Mouse (Mus musculus) left cerebral cortex, postnatal 10 days (tissue): ENCODE data around the gene Olfr92. TPM values are rescaled to one million over a fixed set of nuclear protein-coding genes. Genes with fewer than 3 reads are reported as not detected.
A peak's percentile ranks its signal among the peaks of the same experiment; 100 is the strongest.
"Not testable (repeated sequence)": the region's sequence is repeated elsewhere in the genome, so short reads cannot be mapped to it uniquely, and the experiment has no call there.

Source experiments
- DNase-seq, 2 experiments: peaks; one replicate each; pipeline ENCODE4 v3.0.0; 2021 to 2022; ENCODE audit warnings: low spot score in 2 of 2, mixed read lengths in 1 of 2; ENCODE audit errors: extremely low spot score in 1 of 2
- intact Hi-C: fragments of 180-260 bp; cut with DNase I; formaldehyde crosslinking; loops from one replicate; pipeline ENCODE4 v1.15.1; 2025
- total RNA-seq, 2 experiments: library from RNA; stranded (reverse); gene quantifications; 2 replicates each; pipeline ENCODE4 v1.2.3; 2021

Gene Olfr92
- total RNA-seq = not detected

DNA sequence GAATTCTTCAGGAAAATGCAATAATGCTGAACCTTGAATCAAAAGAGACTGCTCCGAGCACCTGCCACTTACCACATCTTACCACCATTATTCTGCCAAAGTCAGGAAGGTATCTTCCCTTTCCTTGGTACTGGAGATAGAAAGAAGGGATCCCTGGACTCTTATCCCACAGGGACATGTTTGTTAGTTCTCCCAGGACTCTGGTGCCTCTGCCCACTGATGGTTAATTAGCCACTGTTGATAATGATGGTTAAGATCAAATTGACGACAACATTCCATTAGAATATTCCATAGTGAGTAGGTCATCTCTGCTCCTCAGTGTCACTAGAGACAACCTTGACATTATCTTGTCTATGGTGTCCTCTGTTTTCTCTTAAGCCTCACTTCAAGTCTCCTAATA is at the start of gene Olfr92:
Olfr92 (minus strand) TSS at position 101 of the 400 bp plus-strand sequence.
- intact Hi-C loops = no loop called here
- DNase-seq = no peak

DNA sequence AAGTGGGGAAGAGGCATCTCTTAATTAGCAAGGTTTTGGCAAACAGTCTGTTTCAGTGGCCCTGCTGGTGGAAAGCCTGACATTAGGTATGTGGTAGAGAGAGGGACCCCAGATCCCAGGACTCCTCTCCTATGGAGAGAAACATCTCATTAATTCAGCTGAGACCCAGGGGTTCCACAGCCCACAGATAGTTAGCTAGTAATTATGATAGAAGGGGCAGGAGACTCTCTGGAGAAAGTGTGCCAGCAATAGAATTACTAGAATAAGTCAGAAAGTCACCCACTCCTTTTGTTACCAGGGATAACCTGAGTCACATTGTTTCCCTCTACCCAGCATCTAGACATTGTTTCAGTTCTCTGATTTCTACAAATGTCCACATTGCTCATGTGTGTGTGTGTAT is 41.5 kb upstream of the Olfr92 start, which contains the start of gene Olfr93:
Olfr93 (minus strand) TSS at position 101 of the 400 bp plus-strand sequence.
- no peak for DNase-seq
- intact Hi-C loops = no loop called here

DNA sequence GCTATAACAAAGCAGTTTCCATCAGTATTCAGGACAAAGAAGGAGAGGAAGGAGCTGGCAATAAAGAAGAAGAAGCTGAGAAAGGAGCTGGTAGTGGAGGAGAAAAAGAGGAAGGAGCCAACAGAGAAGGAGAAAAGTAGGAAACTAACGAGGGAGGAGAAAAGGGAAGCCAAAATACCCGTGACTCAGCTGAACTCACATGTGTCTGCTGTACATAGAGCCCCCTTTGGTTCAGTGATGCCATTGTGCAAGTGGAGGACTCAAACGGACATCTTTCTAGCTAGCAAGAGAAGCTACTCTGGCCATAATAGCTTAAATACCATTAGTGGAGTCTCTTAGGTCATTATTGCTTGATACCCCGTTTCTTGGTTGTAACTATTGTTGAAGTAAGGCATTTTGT is 11.5 kb upstream of the Olfr92 start:
- not testable (repeated sequence) for DNase-seq

DNA sequence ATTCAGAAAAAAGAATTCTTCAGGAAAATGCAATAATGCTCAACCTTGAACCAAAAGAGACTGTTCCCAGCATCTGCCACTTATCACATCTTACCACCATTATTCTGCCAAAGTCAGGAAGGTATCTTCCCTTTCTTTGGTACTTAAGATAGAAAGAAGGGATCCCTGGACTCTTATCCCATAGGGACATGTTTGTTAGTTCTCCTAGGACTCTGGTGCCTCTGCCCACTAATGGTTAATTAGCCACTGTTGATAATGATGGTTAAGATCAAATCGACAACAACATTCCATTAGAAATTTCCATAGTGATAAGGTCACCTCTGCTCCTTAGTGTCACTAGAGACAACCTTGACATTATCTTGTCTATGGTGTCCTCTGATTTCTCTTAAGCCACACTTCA is 21.7 kb downstream of the Olfr92 start, which contains the start of gene Olfr91:
Olfr91 (minus strand) TSS at position 101 of the 400 bp plus-strand sequence.
- DNase-seq = no peak
- intact Hi-C loops = no loop called here

More for the DNA sequence above, 11.5 kb upstream of the Olfr92 start:
- intact Hi-C loops = not testable (repeated sequence)

DNA sequence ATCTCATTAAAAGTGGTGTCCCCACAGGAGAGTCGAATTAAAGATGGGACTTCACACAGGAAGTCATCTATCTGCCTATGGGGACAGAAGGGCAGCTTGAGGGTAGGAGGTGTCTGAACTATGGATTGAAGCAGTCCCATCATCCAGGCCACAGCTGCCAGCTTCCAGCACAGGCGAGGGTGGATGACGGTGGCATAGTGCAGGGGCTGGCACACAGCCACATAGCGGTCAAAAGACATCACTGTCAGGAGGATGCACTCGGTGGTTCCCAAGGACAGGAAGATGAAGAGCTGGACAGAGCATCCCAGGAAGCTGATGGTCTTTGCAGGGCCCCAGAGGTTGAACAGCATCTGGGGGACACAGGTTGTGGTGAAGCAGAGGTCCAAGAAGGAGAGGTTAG is 26.6 kb downstream of the Olfr92 start:
- no peak for DNase-seq
- intact Hi-C loops = no loop called here

DNA sequence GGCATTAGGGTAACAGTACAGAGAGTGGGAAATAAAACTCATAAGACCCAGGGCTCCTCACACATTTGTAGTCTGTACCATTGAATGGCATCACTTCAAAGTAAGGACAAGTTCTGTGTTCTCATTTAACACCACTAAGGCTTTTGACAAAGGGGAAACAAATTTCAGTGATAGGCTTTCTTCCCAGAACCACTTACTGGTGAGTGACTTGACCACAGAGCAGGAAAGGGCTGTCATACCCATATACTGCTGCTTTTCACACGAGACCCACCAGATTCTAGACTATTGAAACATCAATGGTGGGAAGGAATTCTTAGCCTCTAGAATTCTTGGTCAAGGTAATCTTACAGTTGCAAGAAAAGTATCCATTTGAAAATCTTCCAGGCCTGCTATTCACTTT is 27.7 kb downstream of the Olfr92 start:
- no peak for DNase-seq
- intact Hi-C loops = no loop called here

DNA sequence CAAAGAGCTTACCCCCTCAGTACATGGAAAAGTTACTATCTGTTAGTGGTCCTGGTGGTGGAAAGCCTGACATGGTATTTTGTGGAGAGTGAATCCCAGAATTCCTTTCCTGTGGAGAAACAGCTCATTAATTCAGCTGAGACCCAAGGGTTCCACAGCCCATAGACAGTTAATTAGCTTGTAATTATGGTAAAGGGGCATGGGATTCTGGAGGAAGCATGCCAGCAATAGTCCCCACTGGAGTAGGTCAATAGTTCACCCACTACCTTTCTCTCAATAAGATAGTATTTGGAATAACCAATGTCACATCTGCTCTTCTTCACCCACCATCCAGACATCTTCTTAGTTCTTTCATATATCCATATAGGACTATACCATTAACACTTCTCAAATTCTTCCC is 31.5 kb downstream of the Olfr92 start, which contains the start of gene Olfr90:
Olfr90 (minus strand) TSS at position 101 of the 400 bp plus-strand sequence.
- intact Hi-C loops = no loop called here
- no peak for DNase-seq

DNA sequence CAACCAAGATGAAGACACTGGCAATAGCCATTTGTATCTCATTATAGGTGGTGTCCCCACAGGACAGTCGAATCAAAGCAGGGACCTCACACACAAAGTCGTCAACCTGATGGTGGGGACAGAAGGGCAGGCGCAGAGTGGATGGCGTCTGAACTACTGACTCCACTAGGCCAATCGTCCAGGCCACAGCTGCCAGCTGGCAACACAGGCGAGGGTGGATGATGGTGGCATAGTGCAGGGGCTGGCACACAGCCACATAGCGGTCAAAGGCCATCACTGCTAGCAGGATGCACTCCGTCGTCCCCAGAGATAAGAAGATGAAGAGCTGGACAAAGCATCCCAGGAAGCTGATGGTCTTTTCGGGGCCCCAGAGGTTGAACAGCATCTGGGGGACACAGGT is 34.3 kb downstream of the Olfr92 start:
- intact Hi-C loops = no loop called here
- no peak for DNase-seq

DNA sequence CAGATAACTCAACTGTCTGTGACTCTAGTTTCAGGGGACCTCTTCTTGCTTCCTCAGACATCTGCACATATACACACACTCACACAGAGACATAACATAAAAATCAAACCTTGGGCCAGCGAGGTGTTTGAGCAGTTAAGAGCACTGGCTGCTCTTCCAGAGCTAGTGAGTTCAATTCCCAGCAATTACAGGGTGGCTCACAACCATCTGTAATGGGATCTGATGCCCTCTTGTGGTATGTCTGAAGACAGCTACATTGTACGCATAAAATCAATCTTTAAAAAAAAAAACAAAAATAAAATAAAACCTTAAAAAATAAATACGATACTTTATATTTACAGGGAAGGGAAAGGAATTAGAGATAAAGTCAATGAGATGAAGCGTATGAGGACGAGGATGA is 35.3 kb downstream of the Olfr92 start:
- DNase-seq = no peak

DNA sequence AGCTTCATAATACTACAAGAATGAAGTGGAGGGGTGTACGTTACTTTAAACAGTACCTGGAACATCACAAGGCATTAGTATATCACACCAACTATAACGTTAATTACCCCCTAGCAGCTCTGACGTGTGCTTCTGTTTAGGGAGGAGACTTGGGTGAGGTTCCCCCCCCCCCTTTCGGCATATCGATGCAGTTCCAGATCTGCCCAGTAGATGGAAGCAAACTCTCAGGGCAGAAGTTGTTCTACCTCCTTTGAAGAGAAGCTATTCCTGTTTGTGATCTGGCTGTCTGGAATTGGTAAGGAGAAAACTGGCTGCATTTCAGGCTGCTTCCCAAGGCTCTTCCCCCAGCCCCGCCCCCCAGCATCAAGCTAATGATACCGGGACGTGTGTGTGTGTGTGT is 36.6 kb downstream of the Olfr92 start:
- peak in 1 of 2 experiments; percentile 64 for DNase-seq

More for the DNA sequence above, 35.3 kb downstream of the Olfr92 start:
- intact Hi-C loops = no loop called here

DNA sequence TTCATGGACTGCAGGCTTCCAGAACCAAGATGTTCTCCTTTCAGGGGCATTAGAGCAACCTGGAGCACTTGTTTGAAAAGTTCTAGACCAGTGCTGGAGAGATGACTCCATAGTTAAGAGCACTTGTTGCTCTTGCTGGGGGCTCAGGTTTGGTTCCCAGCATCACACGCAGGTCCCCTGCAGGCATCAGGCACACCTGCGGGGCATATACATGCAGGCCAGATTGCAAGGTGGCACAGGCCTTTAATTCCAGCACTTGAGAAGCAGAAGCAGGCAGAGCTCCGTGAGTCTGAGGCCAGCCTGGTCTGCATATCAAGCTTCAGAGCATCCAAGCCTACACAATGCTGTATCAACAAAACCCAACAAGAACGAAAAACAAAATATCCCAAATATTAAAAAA is 38.2 kb downstream of the Olfr92 start:
- intact Hi-C loops = loop anchor here (2.0 kb wide), 1 partner anchor 121 kb away; no protein-coding TSS in a partner anchor
- no peak for DNase-seq

More for the DNA sequence above, 36.6 kb downstream of the Olfr92 start:
- intact Hi-C loops = loop anchor here (2.0 kb wide), 1 partner anchor 119 kb away; no protein-coding TSS in a partner anchor

DNA sequence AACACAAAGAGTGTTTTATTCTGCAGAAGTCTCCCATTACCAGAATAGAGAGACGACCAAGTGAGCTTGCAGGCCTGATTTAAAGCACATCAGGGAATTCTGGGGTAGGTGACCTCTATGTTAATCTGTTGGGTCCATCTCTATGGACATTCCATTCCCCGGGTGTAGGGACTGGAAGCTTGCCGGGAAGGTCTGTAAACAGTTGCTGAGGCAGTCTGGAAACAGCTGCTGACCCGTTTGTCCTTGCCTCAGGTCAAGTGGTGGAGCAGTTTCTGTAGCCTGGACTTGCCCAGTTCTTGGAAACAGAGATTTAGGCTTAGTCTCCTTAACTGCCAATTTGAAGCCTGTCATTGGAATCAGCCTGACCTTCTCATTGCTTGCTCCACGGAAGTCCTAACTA is 39.8 kb downstream of the Olfr92 start:
- DNase-seq = no peak

DNA sequence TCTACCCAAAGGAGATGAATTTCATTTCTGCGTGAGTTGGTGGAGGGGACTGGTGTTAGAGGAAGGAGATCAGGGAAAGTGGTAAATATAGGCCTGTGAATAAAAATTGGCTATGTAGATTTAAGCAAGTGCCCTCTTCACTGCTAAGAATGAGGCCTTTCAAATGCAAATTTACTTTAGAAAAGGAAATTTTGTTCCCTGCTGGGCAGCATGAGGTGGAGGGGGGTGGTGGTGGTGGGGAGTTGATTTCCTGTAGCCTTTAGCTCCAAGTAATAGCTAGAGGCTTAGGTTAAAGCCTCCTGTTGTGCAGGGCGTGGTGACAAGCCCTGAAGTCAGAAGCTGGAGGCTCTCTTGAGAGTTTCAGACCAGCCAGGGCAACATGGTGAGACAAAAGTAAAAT is 40.9 kb downstream of the Olfr92 start:
- DNase-seq = no peak
- intact Hi-C loops = no loop called here

More for the DNA sequence above, 39.8 kb downstream of the Olfr92 start:
- intact Hi-C loops = no loop called here

DNA sequence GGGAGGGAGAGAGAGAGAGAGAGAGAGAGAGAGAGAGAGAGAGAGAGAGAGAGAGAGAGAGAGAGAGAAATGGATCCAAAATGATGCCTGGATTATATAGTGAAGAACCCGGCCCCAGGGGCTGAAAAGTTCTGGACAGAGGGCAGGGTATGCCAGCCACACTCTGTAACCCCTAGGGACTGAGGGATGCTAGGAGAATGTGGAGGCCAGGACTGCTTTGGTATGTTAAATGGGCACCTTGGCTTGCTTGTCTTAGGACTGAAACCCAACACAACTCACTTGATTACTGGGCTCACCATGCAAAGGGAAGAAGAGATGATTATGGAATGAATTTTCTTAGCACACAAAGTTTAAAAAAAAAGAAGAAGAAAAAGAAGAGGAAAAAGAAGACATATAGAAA is 41.7 kb downstream of the Olfr92 start:
- intact Hi-C loops = no loop called here
- DNase-seq = no peak

DNA sequence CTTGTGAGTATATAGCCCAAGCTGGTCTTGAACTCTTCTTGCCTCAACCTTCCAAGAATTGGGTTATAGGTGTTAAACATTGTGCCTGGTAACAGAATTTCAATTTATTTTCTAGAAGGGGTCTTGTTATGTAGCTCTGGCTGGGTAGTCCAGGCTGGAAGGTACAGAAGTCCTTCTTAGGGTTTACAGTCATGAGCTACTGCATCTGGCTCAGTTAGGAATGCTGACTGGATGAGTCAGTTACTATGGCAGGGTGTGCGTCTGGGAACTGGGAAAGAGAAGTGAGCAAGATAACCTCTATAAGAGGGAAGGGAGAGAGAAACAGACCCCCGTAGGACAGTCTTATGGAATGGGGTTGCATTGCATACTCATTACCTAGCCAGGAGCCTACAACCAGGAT is 44.1 kb downstream of the Olfr92 start:
- intact Hi-C loops = no loop called here
- DNase-seq = no peak

DNA sequence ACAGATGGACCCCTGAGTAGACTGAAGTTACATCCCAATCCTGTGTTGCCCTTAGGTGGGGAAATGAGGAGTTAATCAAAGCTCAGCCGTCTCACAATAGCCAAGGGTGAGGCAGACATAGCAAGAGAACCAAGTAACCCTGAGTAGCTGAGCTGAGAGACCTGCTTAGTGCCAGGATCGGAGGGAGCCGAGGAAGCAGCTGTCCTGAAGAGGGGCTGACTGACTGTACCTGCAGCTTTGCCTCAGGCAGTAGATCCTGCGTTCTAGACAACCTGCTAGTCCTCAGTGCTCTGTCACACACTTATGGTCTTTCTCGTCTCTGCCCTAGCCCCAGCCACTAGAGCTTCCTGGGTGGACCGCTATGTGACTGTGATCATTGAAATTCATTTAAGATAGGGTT is 44.7 kb downstream of the Olfr92 start:
- DNase-seq = no peak
- intact Hi-C loops = no loop called here

DNA sequence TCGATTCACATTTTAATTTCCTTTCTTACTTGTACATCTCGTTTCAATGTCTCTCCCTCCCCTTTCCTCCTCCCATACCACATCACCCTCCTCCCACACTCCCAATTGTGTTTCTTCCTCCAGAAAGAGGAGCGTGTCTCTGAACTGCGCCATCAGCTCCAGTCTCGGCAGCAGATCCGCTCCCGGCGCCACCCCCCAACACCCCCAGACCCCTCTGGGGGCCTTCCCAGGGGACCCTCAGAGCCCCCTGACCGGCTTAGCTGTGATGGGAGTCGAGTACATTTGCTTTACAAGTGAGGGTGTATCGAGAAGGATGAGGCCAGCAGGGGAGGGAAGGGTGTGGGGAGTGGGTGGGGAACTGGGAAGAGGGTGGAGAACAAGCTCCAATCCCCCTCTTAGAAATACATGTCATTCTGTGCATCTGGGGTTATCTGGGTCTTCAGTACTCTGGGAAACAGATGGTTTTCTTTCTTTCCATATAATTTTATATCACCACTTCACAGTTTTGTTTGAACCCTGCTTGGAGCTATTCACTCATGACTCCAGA is 47.1 kb downstream of the Olfr92 start:
- intact Hi-C loops = no loop called here

DNA sequence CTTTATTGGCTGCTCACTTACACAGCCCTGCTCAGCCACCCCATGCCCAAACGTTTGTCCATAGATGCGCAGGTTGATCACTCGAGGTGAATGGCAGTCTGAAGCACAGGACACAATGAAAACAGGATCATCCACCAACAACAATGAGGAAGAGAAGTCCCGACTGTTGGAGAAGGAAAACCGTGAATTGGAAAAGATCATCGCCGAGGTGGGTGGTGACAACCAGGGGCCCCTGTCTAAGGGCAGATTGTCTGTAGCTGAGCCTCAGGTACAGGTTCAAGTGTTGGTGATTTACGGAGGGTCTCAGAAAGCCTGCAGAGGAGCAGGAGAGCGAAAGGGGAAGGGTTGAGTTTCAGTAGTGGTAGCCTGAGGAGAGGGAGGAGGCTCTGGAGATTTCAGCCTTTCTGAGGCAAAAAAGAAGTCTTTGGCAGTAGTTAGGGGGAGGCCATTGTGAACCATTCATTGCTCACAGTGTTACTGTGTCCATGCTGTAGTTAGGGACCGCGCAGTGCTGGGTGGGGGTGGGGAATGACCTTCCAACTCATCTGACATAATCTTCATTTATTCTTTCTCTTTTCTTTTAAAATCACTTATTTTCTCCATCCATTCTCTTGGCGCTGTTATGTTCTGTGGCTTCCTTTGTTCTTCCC is 47.7 kb downstream of the Olfr92 start:
- intact Hi-C loops = no loop called here
- DNase-seq = no peak

More for the DNA sequence above, 47.1 kb downstream of the Olfr92 start:
- DNase-seq = no peak

DNA sequence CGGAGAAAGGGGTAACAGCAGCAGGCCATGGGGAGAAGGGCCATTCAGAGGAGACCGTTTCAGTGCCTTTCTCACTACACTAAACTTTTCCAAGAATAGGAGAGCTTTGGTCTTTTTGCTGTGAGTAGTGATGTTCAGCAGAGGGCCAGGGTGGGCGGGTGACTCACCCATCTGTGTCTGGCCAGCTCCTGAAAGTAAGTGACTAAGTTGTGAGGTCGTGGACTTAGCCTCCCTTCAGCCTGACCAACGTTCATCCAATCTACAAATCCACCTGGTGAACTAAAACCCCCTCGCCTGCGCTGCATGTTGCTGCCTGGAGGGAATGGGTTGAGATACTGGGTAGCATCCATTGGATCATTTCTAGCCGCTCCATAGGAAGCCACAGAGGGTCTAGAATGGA is 49.8 kb downstream of the Olfr92 start:
- no peak for DNase-seq
- intact Hi-C loops = no loop called here

DNA sequence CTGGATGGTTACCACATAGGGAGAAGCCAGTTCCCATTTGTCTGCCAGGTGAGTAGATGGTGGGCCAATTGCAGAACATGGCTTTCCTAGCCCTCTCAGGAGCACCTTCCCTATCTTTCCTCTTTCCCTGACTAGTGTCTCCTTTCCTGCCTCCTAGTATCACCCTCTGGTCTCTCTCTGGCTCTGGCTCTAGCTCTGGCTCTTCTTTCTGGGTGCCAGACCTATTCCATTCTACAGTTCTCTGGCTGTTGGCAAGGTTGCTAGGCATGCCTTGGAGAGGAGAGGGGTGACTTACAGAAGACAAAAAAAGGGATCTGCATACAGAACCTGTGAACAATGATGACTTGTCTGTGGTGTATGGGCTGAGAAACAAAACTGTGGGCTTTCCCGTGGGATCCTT is 52.0 kb downstream of the Olfr92 start:
- no peak for DNase-seq
- intact Hi-C loops = no loop called here
